Mouse (Mus musculus) hindbrain, embryonic 16.5 days (tissue): Measurements from ENCODE around the gene Zfp541. TPM values are rescaled to one million over a fixed set of nuclear protein-coding genes. Genes with fewer than 3 reads are reported as not detected.
A peak's percentile ranks its signal among the peaks of the same experiment; 100 is the strongest.

Source experiments
- ATAC-seq: fragments of 200-750 bp; cut with Nextera tagmentation; 2 replicates; pipeline ENCODE4 v1.8.0; 2017; ENCODE audit warnings: moderate TSS enrichment, moderate library complexity
- H3K27ac ChIP-seq: fragments of 300-500 bp; sonication (generic); 2 replicates; pipeline ENCODE4 v1.5.1; 2014; ENCODE audit warnings: low read depth, mild to moderate bottlenecking, control low read depth, low read length, moderate library complexity
- H3K27me3 ChIP-seq: fragments of 300-500 bp; sonication (generic); replicated peaks from 2 replicates; pipeline ENCODE4 v1.6.1; 2014; ENCODE audit warnings: low read length; ENCODE audit not compliant: control insufficient read depth, insufficient read depth
- H3K36me3 ChIP-seq: fragments of 300-500 bp; sonication (generic); 2 replicates; pipeline ENCODE4 v1.6.1; 2014; ENCODE audit warnings: mild to moderate bottlenecking, low read length, moderate library complexity, mixed read lengths; ENCODE audit not compliant: control insufficient read depth, insufficient read depth
- H3K4me1 ChIP-seq: fragments of 300-500 bp; sonication (generic); 2 replicates; pipeline ENCODE4 v1.6.1; 2014; ENCODE audit warnings: low read depth, low read length; ENCODE audit not compliant: control insufficient read depth, insufficient read depth
- H3K4me2 ChIP-seq: fragments of 300-500 bp; sonication (generic); 2 replicates; pipeline ENCODE4 v1.6.1; 2014; ENCODE audit warnings: mild to moderate bottlenecking, low read length, control low read depth, moderate library complexity
- H3K4me3 ChIP-seq: fragments of 300-500 bp; sonication (generic); 2 replicates; pipeline ENCODE4 v1.5.1; 2014; ENCODE audit warnings: mild to moderate bottlenecking, low read length, control low read depth, moderate library complexity
- H3K9ac ChIP-seq: fragments of 300-500 bp; sonication (generic); 2 replicates; pipeline ENCODE4 v1.6.1; 2014; ENCODE audit warnings: low read depth, mild to moderate bottlenecking, control low read depth, low read length, moderate library complexity
- H3K9me3 ChIP-seq: fragments of 300-500 bp; sonication (generic); 2 replicates; pipeline ENCODE4 v1.6.1; 2014; ENCODE audit warnings: mild to moderate bottlenecking, low read length, moderate library complexity; ENCODE audit not compliant: control insufficient read depth
- WGBS: fragments of 180-500 bp; shearing (Covaris S2); extraction: QIAGEN DNeasy Blood & Tissue Kit; methylation state at CpG from one replicate; pipeline ENCODE4 v1.1.7; 2014; 5-methylcytosine and 5-hydroxymethylcytosine counted together
- polyA plus RNA-seq: library from polyadenylated mRNA; unstranded; fragments of >200 nt; fragmentation: Nextera tagmentation; extraction: Ambion mirVana; gene quantifications from 2 replicates; pipeline ENCODE4 v1.2.1, GENCODE M21; 2015

The Zfp541 gene
- polyA plus RNA-seq, 1 experiment from 2014 or later = 0.09 TPM

DNA sequence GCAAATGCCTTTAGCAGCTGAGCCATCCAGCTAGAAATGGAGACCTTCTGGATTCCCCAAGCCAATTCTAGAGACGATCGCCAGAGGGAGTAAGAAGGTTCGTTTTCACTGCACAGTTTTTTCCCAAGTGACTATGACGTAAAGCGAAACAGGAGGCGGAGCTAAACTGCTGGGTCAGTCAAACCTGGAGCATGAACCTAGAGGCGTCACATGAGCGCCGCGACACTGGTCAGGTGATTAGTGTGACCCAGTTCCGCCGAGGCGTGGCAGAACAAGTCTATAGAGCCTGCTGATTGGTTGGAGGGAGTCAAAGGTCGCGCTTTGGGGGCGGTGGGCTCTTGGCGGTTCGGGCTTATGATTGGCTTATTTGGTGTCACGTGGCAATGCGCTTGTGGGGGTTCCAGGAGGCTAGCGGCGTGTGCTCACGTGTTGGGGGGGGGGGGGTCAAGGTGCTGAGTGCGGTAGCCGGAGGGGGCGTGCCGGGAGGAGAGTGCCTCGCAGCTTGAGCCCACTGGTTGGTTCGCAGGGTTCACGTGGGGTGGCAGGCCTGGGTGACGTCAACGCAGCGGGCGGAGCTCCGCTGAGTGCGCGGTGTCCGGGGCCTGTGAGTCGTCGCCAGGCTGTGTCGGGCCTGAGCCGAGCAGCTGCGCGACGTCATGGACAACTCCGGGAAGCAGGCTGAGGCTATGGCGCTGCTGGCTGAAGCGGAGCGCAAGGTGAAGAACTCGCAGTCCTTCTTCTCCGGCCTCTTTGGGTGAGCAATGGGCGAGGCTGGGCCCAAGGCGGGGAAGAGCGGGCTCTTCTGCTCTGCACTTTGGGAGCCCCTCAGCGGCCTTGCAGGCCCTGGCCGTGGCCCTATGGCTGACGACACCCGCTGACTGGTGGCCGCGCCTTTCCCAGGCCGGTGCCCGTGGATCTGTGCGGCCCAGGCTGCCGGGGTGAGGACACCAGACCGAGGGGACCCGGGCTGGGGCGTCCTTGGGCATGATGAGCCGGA is 36.7 kb downstream of the Zfp541 start, which contains the start of gene Napa:
Gene Napa, plus strand, starts transcription at position 438 of the 997 bp plus-strand sequence.
- Histone ChIP-seq H3K9ac (peak within 1 kb of the TSS; percentile 87), H3K36me3 (no peaks in the 10 kb centered on the region), H3K4me3 (peak within 1 kb of the TSS; percentile 76), H3K9me3 (no peaks in the 10 kb centered on the region), H3K4me1 (peaks cover 38% of the 10 kb centered on the region), H3K4me2 (peak within 1 kb of the TSS; percentile 91), H3K27ac (peak within 1 kb of the TSS; percentile 88), H3K27me3 (peaks cover 2% of the 10 kb centered on the region; the same call in 1 of the 2 replicates)
- under 1% methylated on average over 64 of the region's 68 CpGs for WGBS
- peak; percentile 98 for ATAC-seq

DNA sequence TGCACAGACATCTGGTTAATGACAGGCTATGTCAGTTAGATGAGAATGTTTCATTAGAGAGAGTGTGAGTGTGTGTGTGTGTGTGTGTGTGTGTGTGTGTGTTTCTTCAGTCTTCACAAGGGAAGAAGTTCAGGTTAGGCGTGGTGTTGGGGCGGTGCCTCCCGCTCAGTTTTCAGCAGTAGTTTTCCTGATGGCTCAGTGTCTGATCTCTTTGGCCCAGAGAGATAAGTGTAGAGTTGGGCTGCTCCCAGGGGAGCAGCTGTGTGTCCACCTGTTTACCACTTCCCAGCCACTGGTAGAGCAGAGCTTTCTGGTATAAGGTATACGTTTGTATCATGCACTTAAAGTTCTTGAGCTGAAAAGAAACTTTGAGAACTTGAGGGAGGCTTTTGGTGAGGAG is 38.3 kb downstream of the Zfp541 start:
- peak overlapping the region; percentile 87; the same call in 1 of the 2 replicates for H3K9ac ChIP-seq
- ATAC-seq = no peak
- 85% methylated on average over 4 of the region's 4 CpGs for WGBS
- H3K9me3 ChIP-seq = no peaks in the 10 kb centered on the region
- peaks cover 47% of the 10 kb centered on the region for H3K4me1 ChIP-seq
- no peak overlapping the region for H3K27ac ChIP-seq
- no peak overlapping the region; the same call in 1 of the 2 replicates for H3K4me3 ChIP-seq
- H3K36me3 ChIP-seq = peaks cover 3% of the 10 kb centered on the region
- H3K27me3 ChIP-seq = 0 out of 2 replicates have a peak, but pooled peaks cover 2% of the 10 kb centered on the region
- H3K4me2 ChIP-seq = peak overlapping the region; percentile 91

DNA sequence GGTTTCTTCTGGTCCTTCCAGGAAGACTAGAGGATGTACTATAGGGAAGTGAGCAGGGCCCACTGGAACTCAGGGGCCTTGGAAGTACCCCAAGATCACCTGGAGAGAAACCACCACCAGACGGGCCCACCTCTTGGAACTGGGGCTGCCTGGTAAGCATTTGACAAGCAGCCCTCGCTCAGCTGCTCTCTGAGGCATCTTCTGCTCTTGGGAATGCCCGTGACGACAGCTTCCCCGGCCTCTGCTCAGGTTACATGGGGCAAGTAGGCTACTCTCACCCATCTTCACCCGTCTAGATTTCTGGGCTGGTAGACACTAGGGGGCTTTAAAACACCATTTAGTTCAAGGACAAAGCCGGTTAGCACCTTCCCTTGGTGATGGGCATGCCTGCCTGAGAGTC is 39.5 kb downstream of the Zfp541 start:
- Histone ChIP-seq H3K4me2 (no peak overlapping the region), H3K9ac (no peak overlapping the region), H3K4me3 (no peak overlapping the region), H3K36me3 (peaks cover 3% of the 10 kb centered on the region), H3K27ac (no peak overlapping the region), H3K4me1 (peaks cover 47% of the 10 kb centered on the region), H3K9me3 (no peaks in the 10 kb centered on the region), H3K27me3 (no peaks in the 10 kb centered on the region)
- WGBS = 84% methylated on average over 7 of the region's 7 CpGs
- no peak for ATAC-seq

DNA sequence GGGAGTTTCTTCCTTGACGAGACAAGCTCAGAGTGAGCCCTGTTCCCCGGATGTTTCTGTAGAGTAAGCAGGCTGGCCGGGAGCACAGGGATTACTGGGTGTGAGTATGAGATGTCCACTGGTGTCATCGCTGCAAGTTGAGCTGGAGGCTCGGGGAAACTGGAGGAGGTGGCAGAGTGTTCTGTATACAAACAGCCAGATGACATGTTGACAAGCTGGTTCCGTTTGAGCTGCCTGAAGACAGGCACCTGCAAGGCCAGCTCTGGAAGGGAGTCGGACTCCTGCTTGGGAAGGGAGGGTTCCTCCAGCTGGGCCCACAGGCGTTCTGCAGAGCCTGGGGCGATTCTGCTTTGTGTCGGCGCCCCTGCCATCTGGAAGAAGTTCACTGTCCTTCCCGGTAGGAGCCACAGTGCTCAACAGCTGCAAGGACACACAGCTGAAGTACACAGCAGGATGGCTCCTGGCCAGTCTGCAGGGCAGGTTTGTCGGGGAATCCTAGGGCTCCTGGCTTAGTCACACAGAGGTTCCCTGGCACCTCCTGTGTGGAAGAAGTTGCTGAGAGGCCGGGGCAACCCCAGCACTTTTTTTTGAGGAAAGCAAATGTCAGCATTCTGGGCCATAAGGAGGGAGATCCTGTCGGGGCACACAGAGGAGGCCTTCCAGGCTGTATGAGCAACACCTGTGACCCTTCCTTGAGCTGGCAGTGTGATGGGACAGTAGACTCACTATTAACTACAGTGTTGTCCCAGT is 40.3 kb downstream of the Zfp541 start:
- no peaks in the 10 kb centered on the region for H3K9me3 ChIP-seq
- H3K4me1 ChIP-seq = peaks cover 47% of the 10 kb centered on the region
- 69% methylated on average over 15 of the region's 15 CpGs for WGBS
- H3K27ac ChIP-seq = no peak overlapping the region
- H3K4me2 ChIP-seq = no peak overlapping the region
- H3K27me3 ChIP-seq = no peaks in the 10 kb centered on the region
- no peak overlapping the region for H3K9ac ChIP-seq
- ATAC-seq = no peak
- H3K4me3 ChIP-seq = no peak overlapping the region
- H3K36me3 ChIP-seq = peaks cover 3% of the 10 kb centered on the region

DNA sequence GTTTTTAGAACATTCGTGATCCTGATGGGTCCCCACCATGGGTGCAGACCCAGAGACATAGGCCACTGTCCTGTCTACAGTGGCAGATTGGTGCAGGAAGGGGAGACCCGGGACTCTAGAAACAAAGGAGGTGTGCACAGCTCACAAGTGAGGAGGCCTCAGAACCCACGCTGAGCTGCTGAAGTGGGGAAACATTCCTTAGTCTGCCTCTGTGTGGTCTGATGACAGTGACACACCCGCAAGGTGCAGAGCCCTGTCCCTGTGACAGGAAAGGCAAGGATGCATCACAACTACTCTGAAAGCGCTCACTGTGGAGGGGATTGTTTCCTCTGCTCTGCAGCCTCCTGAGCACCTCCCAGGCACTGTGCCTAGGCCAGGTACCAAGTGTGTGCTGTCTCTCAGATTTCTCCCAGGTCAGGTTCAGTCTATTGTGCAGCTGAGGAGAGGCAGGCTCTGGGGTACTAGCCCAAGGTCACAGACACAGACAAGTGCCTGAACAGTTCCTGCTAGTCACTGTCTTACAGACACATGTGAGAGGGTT is 41.1 kb downstream of the Zfp541 start:
- Histone ChIP-seq H3K4me1 (peaks cover 44% of the 10 kb centered on the region), H3K4me2 (no peak overlapping the region), H3K27ac (no peak overlapping the region), H3K9me3 (no peaks in the 10 kb centered on the region), H3K27me3 (no peaks in the 10 kb centered on the region), H3K36me3 (peaks cover 6% of the 10 kb centered on the region), H3K9ac (no peak overlapping the region; the same call in 1 of the 2 replicates), H3K4me3 (no peak overlapping the region)
- ATAC-seq = no peak
- WGBS = 90% methylated on average over 5 of the region's 5 CpGs

DNA sequence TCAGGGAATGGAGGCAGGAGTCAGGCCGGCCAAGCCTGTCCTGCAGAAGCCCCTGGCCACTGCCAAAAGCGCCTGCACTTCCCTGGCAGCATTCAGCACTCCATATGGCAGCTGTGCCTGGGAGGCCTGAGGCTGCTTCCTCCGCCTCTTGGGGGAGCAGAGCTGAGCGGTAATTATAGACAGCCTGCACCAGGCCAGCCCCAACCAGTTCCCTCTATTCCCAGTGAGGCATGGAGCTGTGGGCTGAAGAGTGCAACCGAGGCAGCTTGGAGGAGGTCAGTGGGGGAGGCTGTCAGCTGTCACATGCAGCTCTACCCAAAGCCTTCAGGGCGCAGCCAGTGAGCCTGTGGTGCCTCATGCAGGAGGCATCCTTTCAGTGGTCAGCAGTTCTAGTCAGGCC is 42.1 kb downstream of the Zfp541 start:
- H3K4me1 ChIP-seq = peaks cover 44% of the 10 kb centered on the region
- H3K9ac ChIP-seq = peak overlapping the region; percentile 20; the same call in 1 of the 2 replicates

DNA sequence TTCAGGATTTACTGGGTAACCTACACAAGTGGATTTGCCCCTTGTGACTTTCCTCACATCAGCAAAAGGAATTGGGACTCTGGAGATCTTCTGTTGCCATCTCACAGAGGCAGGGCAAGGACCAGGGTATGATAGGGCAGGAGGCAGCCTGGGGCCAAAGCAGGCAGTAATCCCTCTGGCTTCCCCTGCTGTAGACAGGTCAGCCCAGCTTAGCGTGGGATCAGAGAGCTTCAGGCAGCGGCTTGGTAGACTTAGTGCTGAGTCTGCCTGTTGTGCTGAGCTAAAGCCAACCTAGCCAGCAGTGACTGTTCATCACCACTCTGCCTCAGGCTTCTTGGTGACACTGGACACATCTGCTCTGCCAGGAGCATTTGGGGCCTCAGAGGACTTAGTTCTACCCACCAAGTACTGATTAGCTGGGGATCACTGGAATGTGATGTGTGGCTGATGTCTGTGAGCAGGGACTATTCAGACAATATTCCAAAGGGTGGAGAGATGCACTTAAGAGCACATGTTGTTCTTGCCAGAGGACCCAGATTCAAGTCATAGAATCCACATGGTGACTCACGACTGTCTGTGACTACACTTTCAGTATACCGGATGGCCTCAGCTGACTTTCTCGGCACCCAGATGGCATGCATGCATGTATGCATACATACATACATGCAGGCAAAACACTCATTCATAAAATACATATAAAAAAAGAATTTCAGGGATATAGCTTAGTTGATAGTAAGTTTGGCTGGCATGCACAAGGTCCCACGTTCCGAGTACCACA is 43.2 kb downstream of the Zfp541 start:
- ATAC-seq = no peak
- H3K4me1 ChIP-seq = peaks cover 36% of the 10 kb centered on the region
- no peak overlapping the region for H3K4me2 ChIP-seq
- no peak overlapping the region for H3K27ac ChIP-seq
- no peak overlapping the region for H3K9ac ChIP-seq
- H3K36me3 ChIP-seq = peaks cover 17% of the 10 kb centered on the region
- no peak overlapping the region for H3K4me3 ChIP-seq
- 86% methylated on average over 7 of the region's 7 CpGs for WGBS
- H3K27me3 ChIP-seq = no peaks in the 10 kb centered on the region
- no peaks in the 10 kb centered on the region for H3K9me3 ChIP-seq

More for the DNA sequence above, 42.1 kb downstream of the Zfp541 start:
- no peak overlapping the region; the same call in 1 of the 2 replicates for H3K4me2 ChIP-seq
- peak; percentile 45 for ATAC-seq
- 49% methylated on average over 6 of the region's 6 CpGs for WGBS
- H3K27me3 ChIP-seq = no peaks in the 10 kb centered on the region
- peak overlapping the region; percentile 68; the same call in 1 of the 2 replicates for H3K27ac ChIP-seq
- no peaks in the 10 kb centered on the region for H3K9me3 ChIP-seq
- H3K4me3 ChIP-seq = no peak overlapping the region
- H3K36me3 ChIP-seq = peaks cover 12% of the 10 kb centered on the region

DNA sequence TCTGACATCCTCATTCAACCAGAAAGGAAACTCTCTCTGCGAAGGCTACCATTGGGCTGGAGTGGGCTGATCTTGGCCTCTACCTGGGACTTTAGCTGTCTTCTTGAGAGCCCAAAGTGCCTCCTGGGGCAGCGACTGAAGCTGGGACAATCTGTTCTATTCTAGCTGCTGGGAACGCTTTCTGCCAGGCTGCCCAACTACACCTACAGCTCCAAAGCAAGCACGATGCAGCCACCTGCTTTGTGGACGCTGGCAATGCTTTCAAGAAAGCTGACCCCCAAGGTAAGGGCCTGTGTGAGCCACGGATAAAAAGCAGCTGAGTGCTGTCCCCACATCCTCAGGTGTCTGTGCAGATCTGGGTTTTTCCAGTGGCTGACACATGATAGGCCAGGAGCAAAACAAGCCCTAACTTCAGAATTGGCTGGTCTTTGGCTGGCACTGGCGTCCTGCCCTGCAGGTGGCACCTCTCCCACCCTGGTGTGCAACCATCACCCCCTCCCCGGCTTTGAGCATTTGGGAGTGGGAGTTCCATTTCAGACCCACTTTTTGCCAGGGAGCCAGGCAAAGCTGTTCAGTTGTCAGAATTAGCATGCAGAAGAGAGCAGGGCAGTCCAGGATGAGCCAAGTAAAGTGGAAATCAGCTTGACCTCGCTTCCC is 47.4 kb downstream of the Zfp541 start:
- no peak overlapping the region for H3K9ac ChIP-seq
- H3K4me2 ChIP-seq = no peak overlapping the region
- no peak for ATAC-seq
- H3K9me3 ChIP-seq = no peaks in the 10 kb centered on the region
- H3K27me3 ChIP-seq = no peaks in the 10 kb centered on the region
- WGBS = 90% methylated on average over 9 of the region's 9 CpGs
- no peak overlapping the region for H3K4me3 ChIP-seq
- peaks cover 37% of the 10 kb centered on the region for H3K36me3 ChIP-seq
- no peak overlapping the region for H3K27ac ChIP-seq
- peaks cover 3% of the 10 kb centered on the region for H3K4me1 ChIP-seq
